Comparison of ENCODE assay signal across 7 mouse cellular contexts in the genomic region with DNA sequence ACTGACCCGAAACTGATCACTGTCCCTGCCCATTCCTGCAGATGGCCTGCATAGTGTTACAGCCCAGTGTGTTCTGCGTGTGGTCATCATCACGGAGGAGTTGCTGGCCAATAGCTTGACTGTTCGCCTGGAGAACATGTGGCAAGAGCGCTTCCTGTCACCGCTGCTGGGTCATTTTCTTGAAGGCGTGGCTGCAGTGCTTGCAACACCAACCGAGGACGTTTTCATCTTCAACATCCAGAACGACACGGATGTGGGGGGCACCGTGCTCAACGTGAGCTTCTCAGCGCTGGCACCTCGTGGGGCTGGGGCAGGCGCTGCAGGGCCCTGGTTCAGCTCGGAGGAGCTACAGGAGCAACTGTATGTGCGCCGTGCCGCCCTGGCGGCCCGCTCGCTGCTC. TPM values are rescaled to one million over a fixed set of nuclear protein-coding genes. Genes with fewer than 3 reads are reported as not detected.
DNase-seq lines count a peak whose midpoint lies in the region; ATAC-seq and TF ChIP-seq lines count a peak whose summit lies in the region.

No protein-coding gene starts in this region.

- H3K4me2 ChIP-seq in stomach, embryonic 16.5 days (ENCODE audit: low read depth, low read length), result peak overlapping the region; percentile 96

- H3K4me1 ChIP-seq in testis, adult 2 months (ENCODE audit: control insufficient read depth, insufficient read depth, low read length), result peaks cover 26% of the 10 kb centered on the region
- peaks cover 17% of the 10 kb centered on the region for H3K4me1 ChIP-seq in stomach, embryonic 16.5 days (ENCODE audit: control insufficient read depth, insufficient read depth, low read length)

- H3K9me3 ChIP-seq in stomach, embryonic 16.5 days (replicated peaks; ENCODE audit: control insufficient read depth, low read length), result no peaks in the 10 kb centered on the region

- no peak for TF ChIP-seq CTCF in testis, adult 2 months (IDR thresholded peaks at IDR 0.05; ENCODE audit: control insufficient read depth, insufficient read depth, insufficient replicate concordance, low read depth, low read length)

- H3K27ac ChIP-seq in testis, adult 2 months (ENCODE audit: control insufficient read depth, insufficient read depth, low read depth, low read length), result no peak overlapping the region
- no peak overlapping the region for H3K27ac ChIP-seq in stomach, embryonic 16.5 days (ENCODE audit: low read length)

- 6% methylated on average over 23 of the region's 23 CpGs for WGBS in stomach, embryonic 16.5 days

- peak; percentile 15 to 54; a peak in 2 of 4 replicates for ATAC-seq in hematopoietic stem cell, adult 5-6 weeks (replicated peaks in 1 of 2; ENCODE audit: insufficient read depth in 1 of 2, low FRiP score in 2 of 2, low TSS enrichment in 1 of 2, low read depth in 1 of 2, poor library complexity in 2 of 2, severe bottlenecking in 2 of 2)
- no peak for ATAC-seq in stomach, embryonic 16.5 days (ENCODE audit: insufficient read depth, low FRiP score)

- no peak for DNase-seq in testis, postnatal 14 days (ENCODE audit: low spot score)
- peak; percentile 27 for DNase-seq in lung, postnatal 25 days (ENCODE audit: low spot score)
- DNase-seq in frontal cortex, postnatal 25 days (ENCODE audit: low spot score in 2 of 2), result no peak
- DNase-seq in spleen, postnatal 4 days (ENCODE audit: low spot score in 2 of 2), result no peak

- TF ChIP-seq POLR2A in testis, adult 2 months (IDR thresholded peaks at IDR 0.05; ENCODE audit: control insufficient read depth, low read depth, low read length), result no peak

- peak overlapping the region; percentile 54; the same call in 1 of the 2 replicates for H3K9ac ChIP-seq in stomach, embryonic 16.5 days (ENCODE audit: low read length)

- no peaks in the 10 kb centered on the region for H3K36me3 ChIP-seq in testis, adult 2 months (ENCODE audit: control insufficient read depth, insufficient read depth, low read length)
- H3K36me3 ChIP-seq in stomach, embryonic 16.5 days (ENCODE audit: control insufficient read depth, insufficient read depth, low read length), result no peaks in the 10 kb centered on the region

- peak overlapping the region; percentile 6 for H3K4me3 ChIP-seq in testis, adult 2 months (ENCODE audit: control insufficient read depth, low read depth, low read length)
- H3K4me3 ChIP-seq in stomach, embryonic 16.5 days (replicated peaks; ENCODE audit: low read length), result peak overlapping the region; percentile 58

- H3K27me3 ChIP-seq in testis, adult 2 months (ENCODE audit: control insufficient read depth, insufficient read depth, low read length), result no peaks in the 10 kb centered on the region
- peaks cover 59% of the 10 kb centered on the region for H3K27me3 ChIP-seq in stomach, embryonic 16.5 days (ENCODE audit: control insufficient read depth, insufficient read depth, low read length)

RNA-seq across cellular contexts. Expression of a gene that starts 5.5 kb away (rescaled TPM):
- 1.2 and 1.3 TPM in 2 replicates for polyA plus RNA-seq in testis, adult 2 months (2012; rRNA removed)
- 2.2 TPM in 1 of 2 replicates, not detected in the other for total RNA-seq in hematopoietic stem cell, adult 5-6 weeks (2017)
- 0.74 and 1.0 TPM in 2 replicates for polyA plus RNA-seq in stomach, embryonic 16.5 days (2015; fragmentation: Nextera tagmentation; extraction: Ambion mirVana)

RNA-seq across cellular contexts. Expression of a gene that starts 21.4 kb away (rescaled TPM):
- polyA plus RNA-seq in testis, adult 2 months (2012; rRNA removed), result 7.2 and 8.4 TPM in 2 replicates
- 1.8 and 1.9 TPM in 2 replicates for total RNA-seq in hematopoietic stem cell, adult 5-6 weeks (2017)
- polyA plus RNA-seq in stomach, embryonic 16.5 days (2015; fragmentation: Nextera tagmentation; extraction: Ambion mirVana), result 15.5 and 16.1 TPM in 2 replicates

RNA-seq across cellular contexts. Expression of a gene that starts 23.5 kb away (rescaled TPM):
- 5.6 and 5.9 TPM in 2 replicates for polyA plus RNA-seq in testis, adult 2 months (2012; rRNA removed)
- total RNA-seq in hematopoietic stem cell, adult 5-6 weeks (2017), result 1.7 and 2.9 TPM in 2 replicates
- 13.7 and 14.2 TPM in 2 replicates for polyA plus RNA-seq in stomach, embryonic 16.5 days (2015; fragmentation: Nextera tagmentation; extraction: Ambion mirVana)

RNA-seq across cellular contexts. Expression of a gene that starts 48.0 kb away (rescaled TPM):
- 49.7 and 54.0 TPM in 2 replicates for polyA plus RNA-seq in testis, adult 2 months (2012; rRNA removed)
- 56.8 and 67.9 TPM in 2 replicates for total RNA-seq in hematopoietic stem cell, adult 5-6 weeks (2017)
- polyA plus RNA-seq in stomach, embryonic 16.5 days (2015; fragmentation: Nextera tagmentation; extraction: Ambion mirVana), result 64.8 and 65.3 TPM in 2 replicates
